Mouse (Mus musculus) CH12.LX (cell line): ENCODE results near the gene Bnc2.

Experiments used
- CTCF ChIP-seq, 2 experiments: IDR thresholded peaks in 1 of 2; conservative IDR thresholded peaks in 1 of 2; 2 replicates each; pipeline ENCODE4 v1.5.1; 2011 to 2012; ENCODE audit warnings: low read depth in 2 of 2, low read length in 2 of 2, improper control_type of control experiment in 1 of 2, inconsistent platforms in 1 of 2, mild to moderate bottlenecking in 1 of 2, moderate library complexity in 1 of 2
- ELF1 ChIP-seq: IDR thresholded peaks from 2 replicates; pipeline ENCODE4 v1.6.1; 2014; ENCODE audit warnings: low read depth, mild to moderate bottlenecking, inconsistent platforms, low read length, improper control_type of control experiment
- MAFK ChIP-seq: IDR thresholded peaks from 2 replicates; pipeline ENCODE4 v1.6.1; 2011; ENCODE audit warnings: low read length, improper control_type of control experiment; ENCODE audit not compliant: insufficient replicate concordance
- MXI1 ChIP-seq: IDR thresholded peaks from 2 replicates; pipeline ENCODE4 v1.6.1; 2011; ENCODE audit warnings: mild to moderate bottlenecking, low read depth, low read length, improper control_type of control experiment
- NELFE ChIP-seq: IDR thresholded peaks from 2 replicates; pipeline ENCODE4 v1.6.1; 2011; ENCODE audit warnings: low read depth, low read length, improper control_type of control experiment
- POLR2A ChIP-seq: IDR thresholded peaks from 2 replicates; pipeline ENCODE4 v1.6.1; 2011; ENCODE audit warnings: low read depth, mild to moderate bottlenecking, improper control_type of control experiment, low read length
- POLR2AphosphoS2 ChIP-seq: IDR thresholded peaks from 2 replicates; pipeline ENCODE4 v1.6.1; 2011; ENCODE audit warnings: low read depth, low read length, improper control_type of control experiment
- RCOR1 ChIP-seq: conservative IDR thresholded peaks from 2 replicates; pipeline ENCODE4 v1.6.1; 2012; ENCODE audit warnings: low read depth, mild to moderate bottlenecking, inconsistent platforms, low read length, improper control_type of control experiment
- SMC3 ChIP-seq: IDR thresholded peaks from 2 replicates; pipeline ENCODE4 v1.6.1; 2011; ENCODE audit warnings: low read depth, low read length, improper control_type of control experiment
- TCF12 ChIP-seq: IDR thresholded peaks from 2 replicates; pipeline ENCODE4 v1.6.1; 2014; ENCODE audit warnings: low read depth, mild to moderate bottlenecking, inconsistent platforms, low read length, improper control_type of control experiment
- USF1 ChIP-seq: IDR thresholded peaks from 2 replicates; pipeline ENCODE4 v1.6.1; 2014; ENCODE audit warnings: low read depth, mild to moderate bottlenecking, inconsistent platforms, low read length, improper control_type of control experiment
- ZNF384 ChIP-seq: IDR thresholded peaks from 2 replicates; pipeline ENCODE4 v1.6.1; 2012; ENCODE audit warnings: low read depth, low read length, improper control_type of control experiment, inconsistent platforms

DNA sequence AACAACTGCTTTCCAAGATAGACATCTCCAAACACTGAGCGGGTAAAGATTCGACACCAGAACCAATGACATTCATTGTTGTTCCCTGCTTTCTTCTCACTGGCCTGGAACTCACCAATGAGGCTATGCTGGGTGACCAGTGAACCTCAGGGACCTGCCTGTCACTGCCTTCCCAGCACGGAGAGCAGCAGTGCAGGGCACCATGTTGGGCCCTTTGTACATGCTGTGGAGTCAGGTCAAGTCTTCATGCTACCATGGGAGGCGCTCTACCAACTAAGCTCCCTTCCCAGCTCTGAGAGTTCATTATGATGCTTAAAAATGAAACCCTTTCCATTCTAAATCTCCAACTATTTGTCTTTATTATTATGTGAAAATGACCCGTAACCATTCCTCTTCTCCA, 6.8 kb downstream of the Bnc2 start:
- TF ChIP-seq TCF12 (no peak), POLR2AphosphoS2 (no peak), CTCF (conservative IDR thresholded peaks at IDR 0.05 in 1 of 2, IDR thresholded peaks at IDR 0.05 in 1 of 2; ENCODE audit: low read depth in 2 of 2, low read length in 2 of 2) (no peak), POLR2A (no peak), RCOR1 (no peak), MAFK (no peak), USF1 (no peak), SMC3 (no peak), MXI1 (no peak), NELFE (no peak), ZNF384 (no peak), ELF1 (no peak)
